Mouse (Mus musculus): ENCODE measurements around the gene Hrasls. TPM values are rescaled to one million over a fixed set of nuclear protein-coding genes. Genes with fewer than 3 reads are reported as not detected.

Gene Hrasls
- total RNA-seq, 2 experiments from 2014 or later, result 17.5 to 20.2 TPM

Other genes starting within 250 kb of the Hrasls start
- 10 to 100 TPM; 12.7 to 16.7 TPM for gene Atp13a5, start 169.0 kb downstream of the Hrasls start, total RNA-seq (2021)